Mouse (Mus musculus) midbrain, embryonic 12.5 days (tissue): ENCODE results near the gene Iyd. TPM values are rescaled to one million over a fixed set of nuclear protein-coding genes. Genes with fewer than 3 reads are reported as not detected.
A peak's percentile ranks its signal among the peaks of the same experiment; 100 is the strongest.

ENCODE experiments used
- ATAC-seq: fragments of 200-750 bp; cut with Nextera tagmentation; 2 replicates; pipeline ENCODE4 v1.8.0; 2017; ENCODE audit warnings: low read depth, moderate TSS enrichment, moderate library complexity; ENCODE audit not compliant: low FRiP score
- H3K27ac ChIP-seq: fragments of 300-500 bp; sonication (generic); replicated peaks from 2 replicates; pipeline ENCODE4 v1.5.1; 2016; ENCODE audit warnings: mild to moderate bottlenecking
- H3K27me3 ChIP-seq: fragments of 300-500 bp; sonication (generic); 2 replicates; pipeline ENCODE4 v1.6.1; 2016; ENCODE audit warnings: mild to moderate bottlenecking
- H3K36me3 ChIP-seq: fragments of 300-500 bp; sonication (generic); 2 replicates; pipeline ENCODE4 v1.6.1; 2016
- H3K4me1 ChIP-seq: fragments of 300-500 bp; sonication (generic); 2 replicates; pipeline ENCODE4 v1.6.1; 2016
- H3K4me2 ChIP-seq: fragments of 300-500 bp; sonication (generic); replicated peaks from 2 replicates; pipeline ENCODE4 v1.6.1; 2016; ENCODE audit warnings: mild to moderate bottlenecking, moderate library complexity
- H3K4me3 ChIP-seq: fragments of 300-500 bp; sonication (generic); 2 replicates; pipeline ENCODE4 v1.5.1; 2016; ENCODE audit warnings: mild to moderate bottlenecking
- H3K9ac ChIP-seq: fragments of 300-500 bp; sonication (generic); replicated peaks from 2 replicates; pipeline ENCODE4 v1.6.1; 2016; ENCODE audit warnings: mild to moderate bottlenecking, moderate library complexity
- H3K9me3 ChIP-seq: fragments of 300-500 bp; sonication (generic); 2 replicates; pipeline ENCODE4 v1.6.1; 2016; ENCODE audit warnings: mild to moderate bottlenecking
- WGBS: fragments of 180-500 bp; shearing (Covaris S2); methylation state at CpG from one replicate; pipeline ENCODE4 v1.1.7; 2016; 5-methylcytosine and 5-hydroxymethylcytosine counted together
- polyA plus RNA-seq: library from polyadenylated mRNA; unstranded; fragments of >200 nt; fragmentation: Nextera tagmentation; extraction: Ambion mirVana; gene quantifications from 2 replicates; pipeline ENCODE4 v1.2.1, GENCODE M21; 2016

Gene Iyd
- polyA plus RNA-seq, 1 experiment from 2014 or later, result 0.11 TPM

DNA sequence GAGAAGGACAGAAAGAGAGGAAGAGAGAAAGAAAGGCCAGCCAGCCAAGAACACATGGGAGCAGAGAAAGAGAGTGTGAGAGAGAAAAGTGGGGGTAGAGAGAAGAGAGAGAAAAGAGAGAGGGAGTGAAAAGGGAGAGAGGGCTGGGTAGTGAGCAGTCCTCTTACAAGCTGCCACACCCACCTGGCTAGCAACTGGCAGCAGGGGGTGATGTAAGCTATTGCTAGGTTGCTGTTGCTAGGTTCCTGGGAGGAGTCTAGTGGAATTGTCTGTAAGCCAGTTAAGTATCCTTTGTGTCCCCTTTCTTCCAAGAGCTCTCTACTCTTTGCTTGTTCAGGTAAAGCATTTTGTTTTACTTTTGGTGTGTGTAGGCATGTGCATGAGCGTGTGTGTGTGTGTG is 25.4 kb upstream of the Iyd start:
- Histone ChIP-seq H3K4me3 (no peak overlapping the region), H3K9me3 (no peaks in the 10 kb centered on the region), H3K36me3 (no peaks in the 10 kb centered on the region), H3K27ac (no peak overlapping the region), H3K9ac (no peak overlapping the region), H3K4me1 (peaks cover 7% of the 10 kb centered on the region; the same call in 1 of the 2 replicates), H3K4me2 (no peak overlapping the region), H3K27me3 (no peaks in the 10 kb centered on the region)
- 71% methylated on average over 1 of the region's 1 CpGs for WGBS
- no peak for ATAC-seq

DNA sequence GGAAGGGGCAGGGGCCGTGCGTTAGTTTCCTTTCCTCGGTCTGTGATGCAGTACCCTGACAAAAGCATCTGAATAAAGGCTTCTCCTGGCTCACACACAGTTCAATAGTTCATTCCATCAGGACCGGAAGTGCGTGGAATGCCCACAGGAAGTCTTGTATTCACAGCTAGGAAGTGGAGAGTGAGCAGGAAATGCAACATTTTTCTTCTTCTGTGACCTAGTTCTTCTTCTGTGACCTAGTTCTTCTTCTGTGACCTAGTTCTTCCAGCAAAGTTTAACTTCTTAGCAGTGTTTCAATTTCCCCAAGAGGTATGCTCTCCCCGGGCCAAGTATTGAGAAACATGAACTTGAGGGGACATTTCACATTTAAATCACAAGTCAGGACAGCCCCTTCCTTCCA is 23.6 kb upstream of the Iyd start:
- Histone ChIP-seq H3K9me3 (no peaks in the 10 kb centered on the region), H3K27ac (no peak overlapping the region), H3K4me1 (no peaks in the 10 kb centered on the region), H3K4me2 (no peak overlapping the region), H3K27me3 (no peaks in the 10 kb centered on the region), H3K9ac (no peak overlapping the region), H3K4me3 (no peak overlapping the region), H3K36me3 (no peaks in the 10 kb centered on the region)
- WGBS, result 83% methylated on average over 6 of the region's 6 CpGs
- ATAC-seq, result no peak

DNA sequence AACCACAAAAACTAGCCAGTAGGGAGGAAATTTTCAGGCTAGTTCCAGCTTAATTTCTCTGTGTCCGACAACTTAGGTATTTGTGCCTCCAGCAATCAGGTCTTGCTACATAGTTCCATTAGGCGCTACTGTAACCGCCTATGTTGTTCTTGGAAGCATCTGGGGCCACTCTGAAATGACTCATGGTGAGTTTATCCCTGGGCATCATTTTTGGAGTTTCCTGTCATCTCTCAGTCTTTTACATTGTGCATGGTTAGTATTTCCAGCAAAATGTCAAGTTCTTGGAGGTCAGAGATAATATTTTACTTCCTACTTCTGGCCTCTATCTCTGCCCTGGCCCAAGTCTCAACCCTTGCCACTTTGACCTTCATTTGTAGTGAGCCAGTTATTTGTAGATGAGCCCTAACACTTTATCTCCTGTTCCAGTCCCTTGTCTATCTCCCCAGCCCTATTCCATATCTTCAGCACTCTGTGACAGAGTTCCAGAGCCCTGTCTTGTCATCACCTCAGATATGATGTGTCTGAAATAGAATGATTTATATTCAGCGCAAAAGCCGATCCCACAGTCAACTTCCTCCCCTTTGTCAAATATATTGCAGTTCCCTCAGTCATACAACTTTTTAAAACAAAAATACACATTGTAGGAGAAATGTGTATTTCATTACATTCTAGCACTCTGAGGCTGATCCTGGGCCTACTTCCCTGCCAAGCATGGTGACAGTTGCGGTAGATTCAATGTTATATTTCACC is 16.8 kb upstream of the Iyd start:
- Histone ChIP-seq H3K4me1 (no peaks in the 10 kb centered on the region), H3K9ac (no peak overlapping the region), H3K27ac (no peak overlapping the region), H3K27me3 (peaks cover 4% of the 10 kb centered on the region; the same call in 1 of the 2 replicates), H3K36me3 (no peaks in the 10 kb centered on the region), H3K4me2 (no peak overlapping the region), H3K9me3 (no peaks in the 10 kb centered on the region), H3K4me3 (no peak overlapping the region)
- no peak for ATAC-seq
- 93% methylated on average over 6 of the region's 6 CpGs for WGBS

DNA sequence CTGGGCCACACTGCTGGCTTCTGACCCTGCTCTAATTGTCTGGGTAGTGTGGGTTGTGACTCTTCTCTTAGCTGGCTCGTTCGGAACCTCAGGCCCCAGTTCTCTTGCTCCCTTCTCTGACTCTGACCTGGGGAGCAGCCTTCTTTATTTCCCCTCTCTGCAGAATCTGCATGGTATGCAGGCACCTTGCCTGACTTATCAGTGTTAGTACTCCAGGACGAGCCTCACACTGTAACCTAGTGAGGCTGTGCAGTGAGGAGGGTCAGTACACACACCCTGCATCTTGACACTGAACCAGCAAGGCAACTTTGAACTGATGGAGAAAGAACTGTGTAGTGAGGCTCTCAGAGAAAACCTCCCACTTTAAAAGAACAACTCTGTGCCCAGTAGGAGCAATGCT is 15.5 kb upstream of the Iyd start:
- Histone ChIP-seq H3K4me2 (no peak overlapping the region), H3K4me3 (no peak overlapping the region), H3K27me3 (peaks cover 4% of the 10 kb centered on the region; the same call in 1 of the 2 replicates), H3K27ac (no peak overlapping the region), H3K4me1 (no peaks in the 10 kb centered on the region), H3K9me3 (no peaks in the 10 kb centered on the region), H3K9ac (no peak overlapping the region), H3K36me3 (no peaks in the 10 kb centered on the region)
- 75% methylated on average over 3 of the region's 3 CpGs for WGBS
- ATAC-seq, result no peak

DNA sequence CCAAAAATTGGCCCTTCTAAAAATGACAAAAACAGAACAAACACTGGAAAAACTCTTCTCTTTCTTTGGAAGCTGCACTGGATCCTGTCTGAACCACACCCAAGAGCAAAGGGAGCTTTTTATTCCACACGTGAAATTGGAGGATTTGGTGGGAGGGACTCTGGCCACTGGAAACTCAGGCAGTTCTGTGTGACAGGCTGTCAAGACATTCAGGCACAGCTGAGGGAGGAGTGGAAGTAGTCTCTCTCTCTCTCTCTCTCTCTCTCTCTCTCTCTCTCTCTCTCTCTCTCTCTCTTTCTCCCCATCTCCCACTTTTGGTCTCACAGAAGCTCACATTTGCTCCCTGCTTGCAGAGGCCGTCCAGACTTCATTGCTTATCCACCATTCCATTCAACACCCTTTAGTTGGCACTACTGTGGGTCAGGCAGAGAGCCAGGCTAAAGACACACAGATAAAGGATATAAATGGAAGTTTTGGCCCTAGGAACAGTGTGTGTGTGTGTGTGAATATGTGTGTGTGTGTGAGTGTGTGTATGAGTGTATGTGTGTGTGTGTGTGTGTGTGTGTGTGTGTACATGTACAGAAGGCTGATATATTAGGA is 14.5 kb upstream of the Iyd start:
- no peak overlapping the region for H3K27ac ChIP-seq
- no peak for ATAC-seq
- H3K9ac ChIP-seq, result no peak overlapping the region
- no peaks in the 10 kb centered on the region for H3K9me3 ChIP-seq
- no peaks in the 10 kb centered on the region for H3K4me1 ChIP-seq
- H3K27me3 ChIP-seq, result peaks cover 4% of the 10 kb centered on the region; the same call in 1 of the 2 replicates
- WGBS, result 50% methylated on average over 2 of the region's 2 CpGs
- H3K4me3 ChIP-seq, result no peak overlapping the region
- no peaks in the 10 kb centered on the region for H3K36me3 ChIP-seq
- no peak overlapping the region for H3K4me2 ChIP-seq

DNA sequence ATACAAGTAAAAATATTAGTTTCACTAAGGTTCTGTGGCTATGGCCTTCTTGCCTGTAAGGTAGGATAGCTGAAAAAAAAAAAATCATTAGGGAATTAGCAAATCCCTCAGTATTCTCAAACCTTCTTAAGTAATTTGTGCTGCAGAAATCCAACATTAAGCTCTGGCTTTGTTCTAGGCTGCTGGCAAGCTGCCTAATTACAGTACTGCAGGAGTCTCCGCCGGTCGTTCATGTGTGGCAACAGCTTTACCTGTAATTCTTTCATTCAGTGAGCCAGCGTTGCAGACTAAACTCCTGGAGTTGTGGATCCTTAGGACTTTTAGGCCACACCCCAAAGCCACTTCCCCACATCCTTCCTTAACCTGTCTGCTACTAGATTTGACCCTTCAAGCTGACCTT is 10.2 kb upstream of the Iyd start:
- H3K4me2 ChIP-seq, result no peak overlapping the region

DNA sequence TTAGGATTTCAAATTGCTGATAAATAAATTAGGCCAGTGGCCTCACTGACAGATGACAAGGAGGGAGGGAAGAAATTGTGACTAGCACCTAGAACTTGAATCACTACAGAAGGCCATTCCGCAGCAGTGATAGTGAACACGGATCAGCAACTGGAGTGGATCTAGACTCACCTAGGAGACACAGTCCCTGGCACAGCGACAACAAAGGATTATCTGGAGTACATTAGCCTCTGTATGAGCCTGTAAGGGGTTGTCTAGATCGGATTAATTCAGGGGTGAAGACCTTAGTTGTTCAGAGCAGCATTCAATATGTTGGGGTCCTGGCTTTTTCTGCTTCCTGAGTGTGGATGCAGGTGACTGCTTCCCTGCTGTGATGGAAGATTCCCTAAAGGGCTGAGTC is 9.4 kb upstream of the Iyd start:
- no peak for ATAC-seq
- Histone ChIP-seq H3K27ac (no peak overlapping the region), H3K4me3 (no peak overlapping the region), H3K27me3 (peaks cover 19% of the 10 kb centered on the region), H3K4me1 (peaks cover 9% of the 10 kb centered on the region; the same call in 1 of the 2 replicates), H3K4me2 (no peak overlapping the region), H3K9me3 (no peaks in the 10 kb centered on the region), H3K36me3 (no peaks in the 10 kb centered on the region), H3K9ac (no peak overlapping the region)
- 53% methylated on average over 4 of the region's 4 CpGs for WGBS

More for the DNA sequence above, 10.2 kb upstream of the Iyd start:
- no peak for ATAC-seq
- H3K27me3 ChIP-seq, result peaks cover 19% of the 10 kb centered on the region
- peaks cover 5% of the 10 kb centered on the region; the same call in 1 of the 2 replicates for H3K4me1 ChIP-seq
- no peak overlapping the region for H3K4me3 ChIP-seq
- H3K9me3 ChIP-seq, result no peaks in the 10 kb centered on the region
- H3K9ac ChIP-seq, result no peak overlapping the region
- WGBS, result 66% methylated on average over 4 of the region's 4 CpGs
- no peaks in the 10 kb centered on the region for H3K36me3 ChIP-seq
- no peak overlapping the region for H3K27ac ChIP-seq

DNA sequence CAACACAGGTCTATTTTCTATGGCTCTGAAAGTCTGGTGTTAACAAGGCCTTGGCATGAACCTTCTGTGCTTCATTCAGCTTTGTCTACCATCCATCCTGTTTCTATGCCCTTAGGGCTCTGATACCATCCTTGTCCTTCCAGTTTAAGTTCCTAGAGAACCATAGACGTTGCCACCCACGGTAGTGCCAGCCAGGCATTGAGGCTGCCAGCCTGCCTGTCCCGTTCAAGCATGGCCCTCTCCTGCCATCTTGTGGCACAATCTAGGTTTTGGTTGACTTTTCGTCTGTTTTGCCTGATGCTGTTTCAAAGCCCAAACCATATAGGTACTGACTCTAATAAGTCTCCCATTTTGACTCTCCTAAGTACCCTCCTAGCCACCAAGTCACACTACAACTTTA is 8.7 kb upstream of the Iyd start:
- Histone ChIP-seq H3K9me3 (no peaks in the 10 kb centered on the region), H3K27ac (no peak overlapping the region), H3K4me2 (no peak overlapping the region), H3K9ac (no peak overlapping the region), H3K4me1 (peaks cover 9% of the 10 kb centered on the region; the same call in 1 of the 2 replicates), H3K36me3 (no peaks in the 10 kb centered on the region), H3K27me3 (peaks cover 19% of the 10 kb centered on the region), H3K4me3 (no peak overlapping the region)
- 9% methylated on average over 4 of the region's 4 CpGs for WGBS
- 0 out of 2 replicates have a peak, but pooled peaks have one; percentile 35 for ATAC-seq

DNA sequence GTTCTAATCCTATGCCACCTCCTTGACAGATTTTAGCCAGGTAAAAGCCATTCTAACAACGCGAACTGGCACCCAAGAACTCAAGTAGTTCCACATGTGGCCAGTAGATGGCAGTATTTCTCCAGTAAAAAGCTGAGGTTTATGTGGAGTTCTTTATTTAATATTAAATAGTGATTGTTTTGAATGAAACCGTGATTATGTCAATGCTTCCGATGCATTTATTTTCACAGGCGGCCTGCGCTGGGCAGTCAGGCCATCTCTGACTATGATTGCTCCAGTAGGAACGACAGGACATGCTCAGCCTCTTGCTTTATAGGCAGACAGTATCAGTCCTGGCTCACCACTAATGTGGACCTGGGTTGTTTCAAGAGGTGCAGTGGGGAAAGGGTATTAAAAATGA is 5.6 kb upstream of the Iyd start:
- WGBS, result 5% methylated on average over 7 of the region's 7 CpGs
- H3K4me3 ChIP-seq, result 0 out of 2 replicates have a peak overlapping the region, but pooled peaks have one; percentile 8
- H3K4me2 ChIP-seq, result peak overlapping the region; percentile 50
- peaks cover 15% of the 10 kb centered on the region for H3K27me3 ChIP-seq
- H3K36me3 ChIP-seq, result no peaks in the 10 kb centered on the region
- H3K9ac ChIP-seq, result no peak overlapping the region
- H3K9me3 ChIP-seq, result no peaks in the 10 kb centered on the region
- ATAC-seq, result peak; percentile 55; the same call in 1 of the 2 replicates
- H3K27ac ChIP-seq, result no peak overlapping the region
- peaks cover 11% of the 10 kb centered on the region; the same call in 1 of the 2 replicates for H3K4me1 ChIP-seq

DNA sequence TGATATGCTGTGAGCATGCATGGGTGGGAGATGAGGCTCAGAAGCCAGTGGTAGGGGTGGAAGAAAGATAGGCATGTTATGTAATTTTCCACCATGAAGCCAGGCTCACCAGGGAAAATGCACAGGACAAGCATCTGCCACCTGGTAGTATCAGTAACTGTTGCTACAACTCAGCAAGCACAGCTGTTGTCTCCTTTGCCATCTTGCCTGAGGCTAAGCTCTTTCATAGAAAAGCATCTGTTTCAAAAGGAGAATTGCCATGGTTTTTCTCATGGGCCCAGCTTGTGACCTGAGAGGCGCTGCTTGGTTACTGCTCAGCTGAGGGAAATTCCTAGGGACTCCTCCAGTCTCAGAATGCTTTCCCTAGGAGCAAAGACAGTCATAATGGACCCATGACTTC is 3.7 kb upstream of the Iyd start:
- WGBS, result 74% methylated on average over 1 of the region's 1 CpGs
- no peak for ATAC-seq

DNA sequence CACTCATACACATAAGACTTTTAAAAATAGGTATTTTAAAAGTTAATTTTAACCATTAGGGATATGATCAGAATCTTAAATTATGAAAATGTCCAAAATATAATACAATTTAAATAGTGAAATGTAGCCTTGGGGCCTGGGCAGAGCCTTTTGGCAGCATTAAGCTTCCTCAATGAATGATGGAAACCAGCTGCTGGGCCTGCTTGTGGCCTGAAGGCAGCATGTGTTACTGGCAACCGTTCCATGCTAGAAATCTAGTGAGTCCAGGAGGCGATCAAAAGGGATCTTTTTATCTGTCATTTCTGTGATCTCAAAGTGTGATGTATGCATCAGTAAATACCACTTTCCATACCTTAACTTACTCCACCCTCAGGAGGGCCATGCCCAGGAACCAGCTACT is 9.3 kb downstream of the Iyd start:
- Histone ChIP-seq H3K27ac (no peak overlapping the region), H3K9me3 (no peaks in the 10 kb centered on the region), H3K36me3 (no peaks in the 10 kb centered on the region), H3K27me3 (no peaks in the 10 kb centered on the region), H3K4me1 (no peaks in the 10 kb centered on the region), H3K4me3 (no peak overlapping the region), H3K4me2 (no peak overlapping the region), H3K9ac (no peak overlapping the region)
- no peak for ATAC-seq
- WGBS, result 81% methylated on average over 2 of the region's 2 CpGs

More for the DNA sequence above, 3.7 kb upstream of the Iyd start:
- no peak overlapping the region for H3K9ac ChIP-seq
- no peak overlapping the region for H3K4me2 ChIP-seq
- H3K9me3 ChIP-seq, result no peaks in the 10 kb centered on the region
- peaks cover 19% of the 10 kb centered on the region for H3K27me3 ChIP-seq
- no peaks in the 10 kb centered on the region for H3K36me3 ChIP-seq
- peaks cover 6% of the 10 kb centered on the region; the same call in 1 of the 2 replicates for H3K4me1 ChIP-seq
- H3K27ac ChIP-seq, result no peak overlapping the region
- no peak overlapping the region for H3K4me3 ChIP-seq

DNA sequence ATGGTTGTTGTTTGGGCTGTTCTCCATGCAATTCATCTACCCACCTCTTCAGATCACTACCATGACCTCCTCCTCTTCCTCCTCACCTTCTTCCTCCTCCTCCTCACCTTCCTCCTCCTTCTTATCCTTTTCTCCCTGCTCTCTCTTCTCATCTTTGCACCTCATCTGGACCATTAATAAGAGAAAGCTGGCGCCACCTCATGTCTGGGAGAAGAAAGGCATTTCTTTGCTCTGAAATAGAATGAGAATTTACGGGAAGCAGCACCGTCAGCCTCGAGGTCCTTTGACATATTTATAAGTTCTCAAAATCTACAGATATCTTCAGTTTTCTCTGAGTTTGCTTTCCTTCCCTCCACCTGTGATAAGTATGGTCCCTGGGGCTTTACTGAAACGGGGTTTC is 15.1 kb downstream of the Iyd start:
- Histone ChIP-seq H3K9me3 (no peaks in the 10 kb centered on the region), H3K27ac (no peak overlapping the region), H3K4me1 (no peaks in the 10 kb centered on the region), H3K9ac (no peak overlapping the region), H3K4me2 (no peak overlapping the region), H3K36me3 (no peaks in the 10 kb centered on the region), H3K4me3 (no peak overlapping the region), H3K27me3 (no peaks in the 10 kb centered on the region)
- WGBS, result 68% methylated on average over 5 of the region's 5 CpGs
- ATAC-seq, result no peak
